ENCODE assay signal across 45 mouse cellular contexts in genomic region chr9:78364701-78365100, GRCm38 (mm10). TPM values are rescaled to one million over a fixed set of nuclear protein-coding genes. Genes with fewer than 3 reads are reported as not detected.
"Had no signal": no experiment of that assay in that cellular context is flagged by ENCODE, and none has a peak within 500 bp of the region (broad histone marks: within the 10 kb centered on the region; RNA-seq: fewer than 3 reads in every experiment).

No protein-coding gene starts in this region.

- H3K36me3 ChIP-seq: heart, embryonic 13.5 days; heart, embryonic 15.5 days; hindbrain, embryonic 10.5 days; hindbrain, embryonic 12.5 days; intestine, embryonic 15.5 days; limb, embryonic 13.5 days; limb, embryonic 15.5 days; liver, embryonic 12.5 days had no signal

- H3K27ac ChIP-seq: heart, embryonic 13.5 days; heart, embryonic 15.5 days; hindbrain, embryonic 10.5 days; hindbrain, embryonic 12.5 days; hindbrain, embryonic 14.5 days; intestine, embryonic 15.5 days; kidney, postnatal 0 days; limb, embryonic 13.5 days; limb, embryonic 15.5 days; liver, embryonic 12.5 days; liver, embryonic 14.5 days had no signal

- H3K27me3 ChIP-seq: heart, embryonic 13.5 days; heart, embryonic 15.5 days; hindbrain, embryonic 12.5 days; intestine, embryonic 15.5 days; limb, embryonic 13.5 days; limb, embryonic 15.5 days; liver, embryonic 12.5 days had no signal

- ATAC-seq: hindbrain, embryonic 16.5 days; inflammation-experienced regulatory T-cells, adult 6 months; intestine, embryonic 15.5 days; intestine, postnatal 0 days; liver, embryonic 12.5 days had no signal

- H3K9ac ChIP-seq: heart, embryonic 13.5 days; heart, embryonic 15.5 days; hindbrain, embryonic 12.5 days; hindbrain, embryonic 14.5 days; intestine, embryonic 15.5 days; limb, embryonic 13.5 days; limb, embryonic 15.5 days; liver, embryonic 12.5 days; liver, embryonic 14.5 days had no signal

- H3K4me3 ChIP-seq: heart, embryonic 13.5 days; heart, embryonic 15.5 days; hindbrain, embryonic 10.5 days; hindbrain, embryonic 12.5 days; intestine, embryonic 15.5 days; limb, embryonic 13.5 days; limb, embryonic 15.5 days; liver, embryonic 12.5 days had no signal

- DNase-seq: gastrocnemius, postnatal 14 days; gastrocnemius, postnatal 36 days; heart, adult 11 months; heart, postnatal 14 days; heart, postnatal 4 days; kidney, adult 18-20 months; kidney, adult 8-10 months; kidney, postnatal 14 days; kidney, postnatal 36 days; layer of hippocampus, adult 9-11 months; layer of hippocampus, postnatal 36 days; left cerebral cortex, postnatal 4 days; lung, adult 18-20 months had no signal

- H3K4me1 ChIP-seq: heart, embryonic 13.5 days; heart, embryonic 15.5 days; hindbrain, embryonic 10.5 days; hindbrain, embryonic 12.5 days; intestine, embryonic 15.5 days; limb, embryonic 13.5 days; limb, embryonic 15.5 days had no signal

- H3K4me2 ChIP-seq: heart, embryonic 11.5 days; heart, embryonic 13.5 days; heart, embryonic 15.5 days; hindbrain, embryonic 12.5 days; hindbrain, embryonic 14.5 days; intestine, embryonic 15.5 days; limb, embryonic 13.5 days; limb, embryonic 15.5 days; liver, embryonic 12.5 days had no signal

- H3K9me3 ChIP-seq: heart, embryonic 13.5 days; heart, embryonic 15.5 days; hindbrain, embryonic 10.5 days; hindbrain, embryonic 12.5 days; intestine, embryonic 15.5 days; limb, embryonic 13.5 days; limb, embryonic 15.5 days; liver, embryonic 12.5 days had no signal

RNA-seq across cellular contexts. Expression of gene Dppa5a, which starts 3.3 kb away (rescaled TPM):
- total RNA-seq: gastrocnemius, adult 18-20 months; gastrocnemius, adult 8-10 months; gastrocnemius, postnatal 14 days; gastrocnemius, postnatal 36 days; heart, adult 8-10 months; heart, postnatal 14 days; heart, postnatal 4 days; layer of hippocampus, adult 18-20 months; layer of hippocampus, postnatal 14 days; layer of hippocampus, postnatal 36 days; left cerebral cortex, adult 18-20 months; left cerebral cortex, postnatal 25 days; liver, adult 2 months had no signal
- polyA plus RNA-seq: gonadal fat pad, adult 2 months; heart, embryonic 11.5 days; heart, embryonic 13.5 days; heart, embryonic 15.5 days; heart, postnatal 0 days; inflammation-experienced regulatory T-cells, adult 6 months; intestine, embryonic 15.5 days; intestine, postnatal 0 days; kidney, embryonic 14.5 days; large intestine, adult 2 months; limb, embryonic 11.5 days; liver, adult 2 months; liver, embryonic 12.5 days; liver, embryonic 14.5 days; liver, embryonic 16.5 days had no signal

RNA-seq across cellular contexts. Expression of gene Gsta2, which starts 9.1 kb away (rescaled TPM):
- total RNA-seq: gastrocnemius, adult 8-10 months; gastrocnemius, postnatal 14 days; gastrocnemius, postnatal 36 days; heart, postnatal 14 days; heart, postnatal 4 days; layer of hippocampus, adult 18-20 months; layer of hippocampus, postnatal 14 days; layer of hippocampus, postnatal 36 days; left cerebral cortex, adult 8-10 months; left cerebral cortex, postnatal 10 days; left cerebral cortex, postnatal 4 days had no signal
- polyA plus RNA-seq: heart, embryonic 11.5 days; heart, embryonic 13.5 days; heart, embryonic 15.5 days; heart, postnatal 0 days; hindbrain, embryonic 10.5 days; hindbrain, embryonic 12.5 days; hindbrain, embryonic 14.5 days; hindbrain, embryonic 16.5 days; inflammation-experienced regulatory T-cells, adult 6 months; large intestine, adult 2 months; limb, embryonic 11.5 days had no signal

RNA-seq across cellular contexts. Expression of gene Ooep, which starts 13.8 kb away (rescaled TPM):
- total RNA-seq: gastrocnemius, adult 18-20 months; gastrocnemius, adult 8-10 months; gastrocnemius, postnatal 36 days; heart, adult 8-10 months; heart, postnatal 14 days; heart, postnatal 4 days; layer of hippocampus, adult 18-20 months; layer of hippocampus, postnatal 36 days; left cerebral cortex, adult 18-20 months; left cerebral cortex, adult 8-10 months; liver, adult 2 months had no signal
- polyA plus RNA-seq: gonadal fat pad, adult 2 months; inflammation-experienced regulatory T-cells, adult 6 months; liver, adult 2 months; liver, embryonic 12.5 days; liver, embryonic 16.5 days had no signal

RNA-seq across cellular contexts. Expression of gene Ddx43, which starts 30.9 kb away (rescaled TPM):
- total RNA-seq: gastrocnemius, adult 18-20 months; gastrocnemius, adult 8-10 months; gastrocnemius, postnatal 14 days; gastrocnemius, postnatal 36 days; heart, adult 8-10 months; heart, postnatal 14 days; heart, postnatal 4 days; layer of hippocampus, adult 18-20 months; layer of hippocampus, postnatal 36 days; left cerebral cortex, adult 18-20 months; left cerebral cortex, postnatal 10 days had no signal
- polyA plus RNA-seq: gonadal fat pad, adult 2 months; heart, embryonic 11.5 days; heart, postnatal 0 days; large intestine, adult 2 months; liver, adult 2 months; liver, embryonic 12.5 days; liver, embryonic 16.5 days had no signal

RNA-seq across cellular contexts. Expression of gene Omt2b, which starts 37.3 kb away (rescaled TPM):
- total RNA-seq: gastrocnemius, adult 18-20 months; gastrocnemius, adult 8-10 months; gastrocnemius, postnatal 14 days; gastrocnemius, postnatal 36 days; heart, adult 8-10 months; heart, postnatal 14 days; heart, postnatal 4 days; layer of hippocampus, adult 18-20 months; layer of hippocampus, adult 8-10 months; layer of hippocampus, postnatal 14 days; layer of hippocampus, postnatal 36 days; left cerebral cortex, adult 18-20 months; left cerebral cortex, adult 8-10 months; left cerebral cortex, postnatal 10 days; left cerebral cortex, postnatal 25 days; left cerebral cortex, postnatal 4 days; liver, adult 2 months had no signal
- polyA plus RNA-seq: gonadal fat pad, adult 2 months; heart, embryonic 11.5 days; heart, embryonic 13.5 days; heart, embryonic 15.5 days; heart, postnatal 0 days; hindbrain, embryonic 10.5 days; hindbrain, embryonic 12.5 days; hindbrain, embryonic 14.5 days; hindbrain, embryonic 16.5 days; inflammation-experienced regulatory T-cells, adult 6 months; intestine, embryonic 15.5 days; intestine, postnatal 0 days; kidney, embryonic 14.5 days; kidney, postnatal 0 days; large intestine, adult 2 months; limb, embryonic 11.5 days; limb, embryonic 13.5 days; limb, embryonic 15.5 days; liver, adult 2 months; liver, embryonic 12.5 days; liver, embryonic 14.5 days; liver, embryonic 16.5 days had no signal
